Mouse (Mus musculus) fat pad, adult 2 months (tissue): ENCODE results near the gene Trip13.

Experiments
- DNase-seq: peaks from one replicate; pipeline ENCODE4 v3.0.0-alpha.2; 2011; ENCODE audit warnings: low read depth, low spot score; ENCODE audit errors: extremely low read depth

Trip13 gene

GRCm38 (mm10) chr13:73937321-73938176, at the start of gene Trip13, which contains the start of gene Brd9:
TSS of gene Trip13 (minus strand) at chr13:73937784.
TSS of gene Brd9 (plus strand) at chr13:73937811.
- DNase-seq = peak; percentile 25

- no peak for DNase-seq
These were observed 39.4 kb upstream of the Trip13 start for GRCm38 (mm10) chr13:73976935-73977334.

- DNase-seq = no peak
These were observed 36.9 kb upstream of the Trip13 start for GRCm38 (mm10) chr13:73974523-73974922.

- DNase-seq = no peak
These were observed 33.2 kb upstream of the Trip13 start for GRCm38 (mm10) chr13:73970545-73971448.

GRCm38 (mm10) chr13:73963551-73963950, 26.0 kb upstream of the Trip13 start, which contains the start of gene Zdhhc11:
TSS of gene Zdhhc11 (plus strand) at chr13:73963851.
- DNase-seq = no peak

- no peak for DNase-seq
These were observed 23.6 kb upstream of the Trip13 start for GRCm38 (mm10) chr13:73961177-73961576.

GRCm38 (mm10) chr13:73960117-73960652, 22.6 kb upstream of the Trip13 start:
- no peak for DNase-seq

- no peak for DNase-seq
These were observed 17.9 kb upstream of the Trip13 start for GRCm38 (mm10) chr13:73955531-73955930.

GRCm38 (mm10) chr13:73954666-73955065, 17.1 kb upstream of the Trip13 start:
- DNase-seq = no peak

GRCm38 (mm10) chr13:73953551-73954130, 16.1 kb upstream of the Trip13 start:
- no peak for DNase-seq

- DNase-seq = no peak
These were observed 7.0 kb upstream of the Trip13 start for GRCm38 (mm10) chr13:73944606-73945005.

GRCm38 (mm10) chr13:73939101-73939500, 1.5 kb upstream of the Trip13 start:
- DNase-seq = no peak

- DNase-seq = no peak
These were observed 585 bp upstream of the Trip13 start for GRCm38 (mm10) chr13:73938177-73938560.

- DNase-seq = no peak
These were observed 655 bp downstream of the Trip13 start for GRCm38 (mm10) chr13:73936938-73937320.

GRCm38 (mm10) chr13:73932201-73932600, 5.4 kb downstream of the Trip13 start:
- peak; percentile 30 for DNase-seq

GRCm38 (mm10) chr13:73913066-73913465, 24.5 kb downstream of the Trip13 start:
- no peak for DNase-seq

GRCm38 (mm10) chr13:73907683-73908412, 29.7 kb downstream of the Trip13 start:
- no peak for DNase-seq

- DNase-seq = no peak
These were observed 30.4 kb downstream of the Trip13 start for GRCm38 (mm10) chr13:73907136-73907535.

- DNase-seq = no peak
These were observed 40.0 kb downstream of the Trip13 start for GRCm38 (mm10) chr13:73897561-73897960.

- DNase-seq = no peak
These were observed 44.9 kb downstream of the Trip13 start for GRCm38 (mm10) chr13:73892493-73893178.
